Mouse (Mus musculus) thymus, adult 2 months (tissue): ENCODE data around the gene Ralgapa1. TPM values are rescaled to one million over a fixed set of nuclear protein-coding genes. Genes with fewer than 3 reads are reported as not detected.
A peak's percentile ranks its signal among the peaks of the same experiment; 100 is the strongest.

Source experiments
- DNase-seq: peaks from one replicate; pipeline ENCODE4 v3.0.0; 2021
- H3K27ac ChIP-seq: fragments of 200-500 bp; 2 replicates; pipeline ENCODE4 v1.5.1; 2012; ENCODE audit warnings: low read length, control low read depth; ENCODE audit not compliant: control insufficient read depth, insufficient read depth
- H3K27me3 ChIP-seq: fragments of 200-500 bp; 2 replicates; pipeline ENCODE4 v1.6.1; 2012; ENCODE audit warnings: mild to moderate bottlenecking, low read length, moderate library complexity, mixed read lengths; ENCODE audit not compliant: control insufficient read depth, insufficient read depth
- H3K36me3 ChIP-seq: fragments of 200-500 bp; 2 replicates; pipeline ENCODE4 v1.6.1; 2012; ENCODE audit warnings: mild to moderate bottlenecking, low read length, moderate library complexity; ENCODE audit not compliant: control insufficient read depth, insufficient read depth
- H3K4me1 ChIP-seq: fragments of 200-500 bp; replicated peaks from 2 replicates; pipeline ENCODE4 v1.6.1; 2012; ENCODE audit warnings: low read length; ENCODE audit not compliant: control insufficient read depth, insufficient read depth
- H3K4me3 ChIP-seq: fragments of 200-500 bp; 2 replicates; pipeline ENCODE4 v1.5.1; 2012; ENCODE audit warnings: mild to moderate bottlenecking, low read length, control low read depth, moderate library complexity; ENCODE audit not compliant: control insufficient read depth, insufficient read depth
- CTCF ChIP-seq: fragments of 200-500 bp; IDR thresholded peaks from 2 replicates; pipeline ENCODE4 v1.5.1; 2012; ENCODE audit warnings: mild to moderate bottlenecking, control low read depth, low read length, moderate library complexity, borderline replicate concordance; ENCODE audit not compliant: control insufficient read depth, poor library complexity, insufficient read depth; ENCODE audit errors: extremely low read depth
- POLR2A ChIP-seq: fragments of 200-500 bp; IDR thresholded peaks from 2 replicates; pipeline ENCODE4 v1.6.1; 2012; ENCODE audit warnings: mild to moderate bottlenecking, low read length, control low read depth, moderate library complexity; ENCODE audit not compliant: control insufficient read depth, poor library complexity, insufficient read depth; ENCODE audit errors: extremely low read depth
- WGBS: fragments of 180-500 bp; shearing (Covaris S2); methylation state at CpG from one replicate; pipeline ENCODE4 v1.1.7; 2018; 5-methylcytosine and 5-hydroxymethylcytosine counted together
- polyA plus RNA-seq: library from polyadenylated mRNA; depleted of rRNA; stranded (reverse); fragments of >200 nt; gene quantifications from 2 replicates; pipeline ENCODE4 v1.2.3, GENCODE M21; 2012

The Ralgapa1 gene
- polyA plus RNA-seq, 1 experiment: 29.5 TPM

GRCm38 (mm10) chr12:55833906-55834625, 13.1 kb upstream of the Ralgapa1 start:
- Histone ChIP-seq H3K27ac (no peak overlapping the region), H3K4me3 (no peak overlapping the region), H3K4me1 (0 out of 2 replicates have a peak, but pooled peaks cover 2% of the 10 kb centered on the region), H3K27me3 (no peaks in the 10 kb centered on the region), H3K36me3 (no peaks in the 10 kb centered on the region)
- WGBS: 79% methylated on average over 9 of the region's 9 CpGs
- DNase-seq: no peak
- TF ChIP-seq CTCF (no peak), POLR2A (no peak)

- Histone ChIP-seq H3K27ac (no peak overlapping the region), H3K4me3 (no peak overlapping the region), H3K4me1 (0 out of 2 replicates have a peak, but pooled peaks cover 2% of the 10 kb centered on the region), H3K27me3 (no peaks in the 10 kb centered on the region), H3K36me3 (no peaks in the 10 kb centered on the region)
- TF ChIP-seq POLR2A (no peak), CTCF (no peak)
- no peak for DNase-seq
Observed at GRCm38 (mm10) chr12:55832961-55833360, 12.0 kb upstream of the Ralgapa1 start.

DNA sequence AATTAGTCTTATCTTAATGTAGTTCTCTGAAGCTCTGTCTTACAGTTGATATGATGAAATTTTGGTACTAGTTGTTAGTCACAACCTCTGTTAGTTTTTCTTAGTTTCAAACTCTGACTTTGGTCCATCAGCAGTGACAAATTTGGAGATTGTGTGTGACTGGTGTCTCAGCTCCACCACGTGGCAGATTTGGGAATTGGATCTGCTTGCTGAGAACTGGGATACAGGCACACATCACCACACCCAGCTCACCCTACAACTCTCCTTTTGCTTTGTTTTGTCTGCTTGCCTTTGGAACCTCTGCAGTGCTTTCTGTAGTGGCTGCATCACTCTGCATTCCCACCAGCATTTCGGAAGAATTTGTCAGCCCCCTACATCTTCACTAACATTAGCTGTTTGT, 10.1 kb upstream of the Ralgapa1 start:
- 25% methylated on average over 2 of the region's 2 CpGs for WGBS

GRCm38 (mm10) chr12:55825537-55825936, 4.6 kb upstream of the Ralgapa1 start:
- TF ChIP-seq POLR2A (no peak), CTCF (no peak)
- DNase-seq: no peak
- Histone ChIP-seq H3K27me3 (no peaks in the 10 kb centered on the region), H3K4me1 (no peaks in the 10 kb centered on the region), H3K27ac (no peak overlapping the region), H3K4me3 (no peak overlapping the region), H3K36me3 (no peaks in the 10 kb centered on the region)
- WGBS: 92% methylated on average over 2 of the region's 2 CpGs

More for the DNA sequence above, 10.1 kb upstream of the Ralgapa1 start:
- peak; percentile 64 for DNase-seq
- Histone ChIP-seq H3K4me1 (no peaks in the 10 kb centered on the region), H3K4me3 (no peak overlapping the region), H3K27ac (no peak overlapping the region), H3K36me3 (no peaks in the 10 kb centered on the region), H3K27me3 (no peaks in the 10 kb centered on the region)
- TF ChIP-seq CTCF (no peak), POLR2A (no peak)

DNA sequence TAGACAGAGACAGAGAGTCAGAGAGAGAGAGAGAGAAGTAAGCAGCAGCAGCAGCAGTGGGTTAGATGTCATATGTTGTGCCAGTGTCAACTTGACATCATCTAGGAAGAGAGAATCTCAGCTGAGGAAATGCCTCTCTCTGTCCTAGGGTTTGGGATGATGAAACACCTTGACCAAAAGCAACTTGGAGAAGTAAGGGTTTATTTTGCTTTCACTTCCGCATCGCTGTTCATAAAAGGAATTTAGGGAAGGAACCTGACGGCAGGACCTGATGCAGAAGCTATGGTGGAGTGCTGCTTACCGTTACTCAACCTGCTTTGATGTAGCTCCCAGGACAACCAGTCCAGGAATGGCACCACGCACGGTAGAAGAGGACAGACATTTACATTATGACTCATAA, 3.1 kb upstream of the Ralgapa1 start:
- Histone ChIP-seq H3K36me3 (no peaks in the 10 kb centered on the region), H3K4me1 (no peaks in the 10 kb centered on the region), H3K4me3 (no peak overlapping the region), H3K27me3 (no peaks in the 10 kb centered on the region), H3K27ac (no peak overlapping the region)
- WGBS: 88% methylated on average over 6 of the region's 6 CpGs
- no peak for TF ChIP-seq POLR2A
- no peak for TF ChIP-seq CTCF
- DNase-seq: no peak

- no peak overlapping the region for H3K27ac ChIP-seq
- no peaks in the 10 kb centered on the region for H3K36me3 ChIP-seq
- no peaks in the 10 kb centered on the region for H3K4me1 ChIP-seq
- 0 out of 2 replicates have a peak, but pooled peaks have one; percentile 25 for TF ChIP-seq CTCF
- no peak for TF ChIP-seq POLR2A
- H3K27me3 ChIP-seq: no peaks in the 10 kb centered on the region
- H3K4me3 ChIP-seq: peak overlapping the region; percentile 85
- DNase-seq: peak; percentile 32
- under 1% methylated on average over 35 of the region's 35 CpGs for WGBS
Observed at GRCm38 (mm10) chr12:55820119-55820660, 777 bp downstream of the Ralgapa1 start.
